Mouse (Mus musculus) hindbrain, embryonic 14.5 days (tissue): ENCODE data around the gene Olfr1128. TPM values are rescaled to one million over a fixed set of nuclear protein-coding genes. Genes with fewer than 3 reads are reported as not detected.
"Not testable (repeated sequence)": the region's sequence is repeated elsewhere in the genome, so short reads cannot be mapped to it uniquely, and the experiment has no call there.

ENCODE experiments used
- ATAC-seq: fragments of 200-750 bp; cut with Nextera tagmentation; 2 replicates; pipeline ENCODE4 v1.8.0; 2017; ENCODE audit warnings: moderate number of reproducible peaks, mild to moderate bottlenecking, moderate TSS enrichment, moderate library complexity; ENCODE audit not compliant: low FRiP score
- DNase-seq: peaks from one replicate; pipeline ENCODE4 v3.0.0-alpha.2; 2015; ENCODE audit warnings: low spot score
- H3K27ac ChIP-seq: fragments of 300-500 bp; sonication (generic); 2 replicates; pipeline ENCODE4 v1.5.1; 2014; ENCODE audit warnings: mild to moderate bottlenecking, moderate library complexity
- H3K27me3 ChIP-seq: fragments of 300-500 bp; sonication (generic); 2 replicates; pipeline ENCODE4 v1.6.1; 2014; ENCODE audit warnings: mild to moderate bottlenecking, low read length, mixed read lengths; ENCODE audit not compliant: control insufficient read depth, insufficient read depth
- H3K36me3 ChIP-seq: fragments of 300-500 bp; sonication (generic); replicated peaks from 2 replicates; pipeline ENCODE4 v1.6.1; 2014; ENCODE audit not compliant: control insufficient read depth, insufficient read depth
- H3K4me1 ChIP-seq: fragments of 300-500 bp; sonication (generic); replicated peaks from 2 replicates; pipeline ENCODE4 v1.6.1; 2014; ENCODE audit warnings: antibody characterized with exemption, low read length, mixed read lengths; ENCODE audit not compliant: control insufficient read depth, insufficient read depth
- H3K4me2 ChIP-seq: fragments of 300-500 bp; sonication (generic); replicated peaks from 2 replicates; pipeline ENCODE4 v1.6.1; 2014; ENCODE audit warnings: mild to moderate bottlenecking, moderate library complexity
- H3K4me3 ChIP-seq: fragments of 300-500 bp; sonication (generic); replicated peaks from 2 replicates; pipeline ENCODE4 v1.5.1; 2014; ENCODE audit warnings: mild to moderate bottlenecking, low read length
- H3K9ac ChIP-seq: fragments of 300-500 bp; sonication (generic); 2 replicates; pipeline ENCODE4 v1.6.1; 2014
- H3K9me3 ChIP-seq: fragments of 300-500 bp; sonication (generic); 2 replicates; pipeline ENCODE4 v1.6.1; 2016; ENCODE audit warnings: low read length; ENCODE audit not compliant: control insufficient read depth
- WGBS: fragments of 180-500 bp; shearing (Covaris S2); extraction: QIAGEN DNeasy Blood & Tissue Kit; methylation state at CpG from one replicate; pipeline ENCODE4 v1.1.7; 2014; 5-methylcytosine and 5-hydroxymethylcytosine counted together
- polyA plus RNA-seq: library from polyadenylated mRNA; unstranded; fragments of >200 nt; fragmentation: Nextera tagmentation; extraction: Ambion mirVana; gene quantifications from 2 replicates; pipeline ENCODE4 v1.2.1, GENCODE M21; 2014

Gene Olfr1128
- polyA plus RNA-seq: not detected in 2 replicates

DNA sequence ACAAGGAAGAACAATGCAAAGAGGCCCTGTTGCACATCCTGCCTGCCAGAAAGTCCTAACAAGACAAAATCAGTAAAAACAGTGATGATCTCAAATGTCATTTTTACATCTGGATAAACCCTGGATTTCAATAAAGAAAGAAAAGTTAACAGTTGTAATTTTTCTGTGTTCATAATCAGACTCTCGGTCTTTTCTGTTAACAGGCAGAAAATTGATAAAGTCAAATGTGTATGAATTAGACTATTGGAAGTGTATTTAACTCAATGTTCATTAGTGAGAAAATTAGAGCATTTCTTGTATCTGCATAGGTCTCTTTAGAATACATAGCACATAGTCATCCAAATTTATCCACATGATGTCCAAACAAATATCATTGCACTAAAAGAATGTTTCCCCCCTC, at the start of gene Olfr1128:
Gene Olfr1128, minus strand, starts transcription at position 101 of the 400 bp plus-strand sequence.
- DNase-seq (no peak), ATAC-seq (no peak)
- Histone ChIP-seq H3K9me3 (no peaks in the 10 kb centered on the region), H3K4me2 (no peak within 1 kb of the TSS), H3K27ac (no peak within 1 kb of the TSS), H3K4me1 (no peaks in the 10 kb centered on the region), H3K36me3 (no peaks in the 10 kb centered on the region), H3K4me3 (no peak within 1 kb of the TSS), H3K9ac (no peak within 1 kb of the TSS), H3K27me3 (no peaks in the 10 kb centered on the region)
- 100% methylated on average over 1 of the region's 1 CpGs for WGBS

DNA sequence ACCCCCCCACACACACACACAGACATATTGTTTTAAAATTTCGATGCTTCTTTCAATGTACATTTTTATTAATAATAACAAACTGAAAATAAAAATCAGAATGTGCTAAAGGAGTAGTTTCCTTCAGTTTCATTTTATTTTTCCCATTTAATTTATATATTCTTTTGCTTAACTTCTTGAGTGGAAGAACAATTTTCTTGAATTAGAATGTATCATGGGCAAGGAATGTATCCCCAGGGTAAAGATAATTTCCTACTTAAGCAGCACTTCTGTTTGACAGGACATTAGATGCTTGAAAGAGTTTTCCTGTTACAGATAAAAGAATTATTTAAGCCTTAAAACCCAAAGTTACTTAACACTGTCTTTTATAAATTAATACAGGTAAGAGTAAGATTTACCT, 28.3 kb upstream of the Olfr1128 start, which contains the start of gene Olfr1129:
Gene Olfr1129, plus strand, starts transcription at position 301 of the 400 bp plus-strand sequence.
- not testable (repeated sequence) for H3K4me2 ChIP-seq, H3K4me3 ChIP-seq, ATAC-seq, H3K27me3 ChIP-seq, H3K9ac ChIP-seq, DNase-seq, H3K9me3 ChIP-seq, H3K4me1 ChIP-seq, H3K36me3 ChIP-seq, H3K27ac ChIP-seq
- 86% methylated on average over 1 of the region's 1 CpGs for WGBS

GRCm38 (mm10) chr2:87534826-87535225, 10.5 kb downstream of the Olfr1128 start:
- no peak for DNase-seq

DNA sequence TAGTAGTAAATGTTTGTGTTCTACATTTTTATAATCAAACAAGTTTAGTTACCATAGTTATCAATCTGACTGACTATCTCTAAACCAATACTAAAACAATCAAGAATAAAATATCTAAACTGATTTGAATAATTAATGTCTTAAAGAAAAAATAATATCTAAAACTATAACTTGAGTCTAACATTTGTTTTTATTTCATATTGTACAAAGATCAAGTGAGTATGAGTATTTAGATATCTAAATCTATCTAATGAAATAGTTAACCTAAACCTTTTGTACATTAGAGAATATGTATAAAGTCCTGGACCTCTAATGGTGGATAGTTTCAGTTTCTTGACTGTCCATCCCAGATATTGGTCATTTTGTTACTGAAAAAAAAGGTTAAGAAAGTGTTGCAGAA, 13.8 kb downstream of the Olfr1128 start, which contains the start of gene Olfr153:
Gene Olfr153, plus strand, starts transcription at position 301 of the 400 bp plus-strand sequence.
- Histone ChIP-seq H3K9me3 (no peaks in the 10 kb centered on the region), H3K4me2 (no peak within 1 kb of the TSS), H3K9ac (no peak within 1 kb of the TSS), H3K27me3 (no peaks in the 10 kb centered on the region), H3K4me1 (no peaks in the 10 kb centered on the region), H3K27ac (no peak within 1 kb of the TSS), H3K4me3 (no peak within 1 kb of the TSS), H3K36me3 (no peaks in the 10 kb centered on the region)
- ATAC-seq: no peak
- DNase-seq: no peak

More at GRCm38 (mm10) chr2:87534826-87535225, 10.5 kb downstream of the Olfr1128 start:
- 78% methylated on average over 2 of the region's 2 CpGs for WGBS
- H3K36me3 ChIP-seq: no peaks in the 10 kb centered on the region
- H3K27me3 ChIP-seq: no peaks in the 10 kb centered on the region
- no peaks in the 10 kb centered on the region for H3K4me1 ChIP-seq
- H3K9me3 ChIP-seq: no peaks in the 10 kb centered on the region
- no peak overlapping the region for H3K27ac ChIP-seq
- no peak overlapping the region for H3K4me3 ChIP-seq
- no peak overlapping the region for H3K4me2 ChIP-seq
- no peak for ATAC-seq
- no peak overlapping the region for H3K9ac ChIP-seq

DNA sequence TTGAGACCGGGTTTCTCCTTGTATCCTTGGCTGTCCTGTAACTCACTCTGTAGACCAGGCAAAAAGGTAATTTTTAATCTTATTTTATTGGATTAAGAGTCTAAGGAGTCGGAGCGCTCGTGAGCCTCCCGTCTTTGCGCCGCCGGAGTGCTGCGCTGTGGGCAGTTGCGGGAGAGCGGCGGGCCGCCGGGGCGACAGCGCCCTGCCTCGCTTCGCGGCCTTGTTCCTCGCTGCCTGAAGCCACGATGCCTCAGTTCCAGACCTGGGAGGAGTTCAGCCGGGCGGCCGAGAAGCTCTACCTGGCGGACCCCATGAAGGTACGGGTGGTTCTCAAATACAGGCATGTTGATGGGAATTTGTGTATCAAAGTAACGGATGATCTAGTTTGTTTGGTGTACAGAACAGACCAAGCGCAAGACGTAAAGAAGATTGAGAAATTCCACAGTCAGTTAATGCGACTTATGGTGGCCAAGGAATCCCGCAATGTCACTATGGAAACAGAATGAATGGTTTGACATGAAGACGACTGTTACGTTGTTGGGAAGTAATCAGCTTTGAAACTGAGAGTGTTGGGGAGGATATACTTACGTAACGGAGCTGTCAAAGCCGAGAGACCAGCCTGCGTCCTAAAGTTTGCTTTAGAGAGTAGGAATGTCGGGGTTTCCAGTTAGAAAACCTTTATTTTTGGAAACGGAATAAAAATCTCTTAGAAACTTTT, 19.3 kb downstream of the Olfr1128 start:
- H3K27ac ChIP-seq, H3K27me3 ChIP-seq, H3K4me1 ChIP-seq, H3K9me3 ChIP-seq, H3K36me3 ChIP-seq: not testable (repeated sequence)
- Histone ChIP-seq H3K9ac (peak overlapping the region; percentile 31; the same call in 1 of the 2 replicates), H3K4me3 (peak overlapping the region; percentile 22), H3K4me2 (peak overlapping the region; percentile 46)
- ATAC-seq: peak; percentile 53; the same call in 1 of the 2 replicates
- 28% methylated on average over 38 of the region's 39 CpGs for WGBS
- peak; percentile 37 for DNase-seq

- Histone ChIP-seq H3K9ac (no peak overlapping the region), H3K4me1 (no peaks in the 10 kb centered on the region), H3K4me2 (no peak overlapping the region), H3K27me3 (no peaks in the 10 kb centered on the region), H3K4me3 (no peak overlapping the region), H3K36me3 (no peaks in the 10 kb centered on the region), H3K9me3 (no peaks in the 10 kb centered on the region), H3K27ac (no peak overlapping the region)
- WGBS: 91% methylated on average over 4 of the region's 4 CpGs
- ATAC-seq (no peak), DNase-seq (no peak)
These were observed 24.7 kb downstream of the Olfr1128 start for GRCm38 (mm10) chr2:87520651-87521050.

DNA sequence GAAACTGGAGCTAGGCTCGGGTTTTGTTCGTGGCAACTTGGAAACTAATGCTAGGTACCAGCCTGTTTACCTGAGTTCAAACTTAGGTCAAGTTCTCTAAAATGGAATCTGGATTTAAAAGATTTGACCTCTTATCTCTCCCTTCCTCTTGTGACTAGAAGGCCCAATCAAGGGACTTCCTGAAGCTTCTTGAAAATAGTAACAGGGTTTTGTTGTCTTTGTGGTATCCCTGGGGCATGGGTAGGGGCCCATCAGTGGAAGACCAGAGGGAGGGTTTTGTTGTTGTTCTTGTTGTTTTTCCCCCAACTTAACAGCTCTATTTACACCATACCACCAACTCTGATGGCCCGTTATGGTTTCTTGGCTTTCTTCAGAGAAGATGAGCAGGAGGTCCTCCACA, 28.8 kb downstream of the Olfr1128 start:
- H3K27me3 ChIP-seq: no peaks in the 10 kb centered on the region
- 92% methylated on average over 3 of the region's 3 CpGs for WGBS
- no peak for DNase-seq

DNA sequence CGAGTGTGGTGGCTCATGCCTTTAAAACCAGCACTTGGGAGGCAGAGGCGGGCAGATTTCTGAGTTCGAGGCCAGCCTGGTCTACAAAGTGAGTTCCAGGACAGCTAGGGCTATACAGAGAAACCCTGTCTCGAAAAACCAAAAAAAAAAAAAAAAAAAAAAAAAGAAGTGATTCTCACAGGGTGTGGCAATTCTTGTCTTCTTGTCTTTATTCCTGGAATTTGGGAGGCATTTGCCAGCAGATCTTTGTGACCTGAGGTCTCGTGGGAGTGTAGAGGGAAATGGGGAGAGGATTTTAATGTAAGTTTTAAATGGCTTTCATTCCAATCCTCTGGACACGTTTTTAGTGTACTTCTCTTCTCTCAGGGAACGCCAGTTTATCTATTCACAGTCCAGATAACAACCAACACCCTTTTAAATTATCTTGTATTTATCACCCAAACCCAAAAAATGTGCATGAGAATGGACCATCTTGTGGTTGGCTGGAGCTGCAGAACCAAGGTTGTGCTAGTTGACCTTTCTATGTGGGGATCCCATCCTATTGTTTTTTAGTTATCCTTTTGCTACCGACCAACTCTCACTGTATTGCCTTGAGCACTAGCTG, 29.8 kb downstream of the Olfr1128 start:
- Histone ChIP-seq H3K9me3 (no peaks in the 10 kb centered on the region), H3K27ac (no peak overlapping the region), H3K4me3 (no peak overlapping the region), H3K4me2 (no peak overlapping the region), H3K9ac (no peak overlapping the region), H3K27me3 (no peaks in the 10 kb centered on the region), H3K36me3 (no peaks in the 10 kb centered on the region), H3K4me1 (no peaks in the 10 kb centered on the region)
- WGBS: 88% methylated on average over 6 of the region's 8 CpGs
- DNase-seq: no peak
- no peak for ATAC-seq

More for the DNA sequence above, 28.8 kb downstream of the Olfr1128 start:
- H3K27ac ChIP-seq: no peak overlapping the region
- H3K4me2 ChIP-seq: no peak overlapping the region
- no peak overlapping the region for H3K4me3 ChIP-seq
- no peak overlapping the region for H3K9ac ChIP-seq
- H3K9me3 ChIP-seq: no peaks in the 10 kb centered on the region
- no peak for ATAC-seq
- no peaks in the 10 kb centered on the region for H3K36me3 ChIP-seq
- H3K4me1 ChIP-seq: no peaks in the 10 kb centered on the region

DNA sequence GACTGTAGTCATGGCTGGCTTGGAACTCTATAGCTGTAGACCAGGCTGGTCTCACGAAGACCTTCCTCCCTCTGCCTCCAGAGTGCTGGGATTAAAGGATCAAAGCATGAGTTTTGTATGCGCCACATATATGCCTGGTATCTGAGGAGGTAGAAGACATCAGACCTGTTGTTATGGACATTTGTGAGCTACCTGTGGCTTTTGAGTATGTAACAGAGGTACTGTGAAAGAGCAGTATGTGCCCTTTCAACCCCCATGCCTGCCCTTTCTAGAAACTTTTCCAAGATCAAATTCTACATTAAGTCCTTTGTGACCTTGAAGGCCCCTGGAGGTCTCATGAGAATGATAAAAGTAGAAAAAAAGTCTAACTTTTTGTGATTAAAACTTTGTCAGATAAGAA, 30.3 kb downstream of the Olfr1128 start:
- ATAC-seq (no peak), DNase-seq (no peak)
- Histone ChIP-seq H3K4me1 (no peaks in the 10 kb centered on the region), H3K9ac (no peak overlapping the region), H3K27ac (no peak overlapping the region), H3K4me3 (no peak overlapping the region), H3K27me3 (no peaks in the 10 kb centered on the region), H3K9me3 (no peaks in the 10 kb centered on the region), H3K4me2 (no peak overlapping the region), H3K36me3 (no peaks in the 10 kb centered on the region)
- 90% methylated on average over 2 of the region's 2 CpGs for WGBS
